Mouse (Mus musculus): ENCODE results near the gene Timm8a1. TPM values are rescaled to one million over a fixed set of nuclear protein-coding genes. Genes with fewer than 3 reads are reported as not detected.

Gene Timm8a1
- polyA plus RNA-seq, 1 experiment from 2014 or later = 71.0 TPM

- H3K9ac ChIP-seq (replicated peaks; ENCODE audit: low read depth, low read length) = no peak overlapping the region
- no peak overlapping the region for H3K4me2 ChIP-seq (replicated peaks; ENCODE audit: low read depth, low read length)
- WGBS = 78% methylated on average over 8 of the region's 8 CpGs
- no peak overlapping the region for H3K4me3 ChIP-seq (ENCODE audit: low read depth, low read length)
- no peaks in the 10 kb centered on the region for H3K27me3 ChIP-seq (ENCODE audit: control insufficient read depth, insufficient read depth, low read length)
- no peaks in the 10 kb centered on the region for H3K9me3 ChIP-seq (ENCODE audit: control insufficient read depth, low read depth, low read length)
- H3K27ac ChIP-seq (ENCODE audit: low read length) = no peak overlapping the region
- no peaks in the 10 kb centered on the region for H3K36me3 ChIP-seq (ENCODE audit: control insufficient read depth, insufficient read depth, low read length)
- no peaks in the 10 kb centered on the region for H3K4me1 ChIP-seq (ENCODE audit: control insufficient read depth, insufficient read depth, low read length)
- ATAC-seq (ENCODE audit: insufficient number of reproducible peaks, insufficient read depth, low FRiP score, low read depth) = no peak
These were observed 41.0 kb downstream of the Timm8a1 start for GRCm38 (mm10) chrX:134500651-134501050.

Other genes with a start within 250 kb of the Timm8a1 start
- gene Tmem35a, start 246.6 kb downstream of the Timm8a1 start, polyA plus RNA-seq (2014; fragmentation: Nextera tagmentation; extraction: Ambion mirVana) = 5.1 and 5.3 TPM in 2 replicates
- 35.0 and 40.0 TPM in 2 replicates for gene Cenpi, start 233.8 kb downstream of the Timm8a1 start, polyA plus RNA-seq (2014; fragmentation: Nextera tagmentation; extraction: Ambion mirVana)
- gene Drp2, start 137.3 kb downstream of the Timm8a1 start, polyA plus RNA-seq (2014; fragmentation: Nextera tagmentation; extraction: Ambion mirVana) = 2.2 and 2.8 TPM in 2 replicates
- gene Taf7l, start 65.4 kb downstream of the Timm8a1 start, polyA plus RNA-seq (2014; fragmentation: Nextera tagmentation; extraction: Ambion mirVana) = 0.13 TPM in 1 of 2 replicates, not detected in the other
- gene Btk, start 41.7 kb upstream of the Timm8a1 start, polyA plus RNA-seq (2014; fragmentation: Nextera tagmentation; extraction: Ambion mirVana) = 0.29 and 1.2 TPM in 2 replicates
- gene Rpl36a, start 43.8 kb upstream of the Timm8a1 start, polyA plus RNA-seq (2014; fragmentation: Nextera tagmentation; extraction: Ambion mirVana) = 561 and 566 TPM in 2 replicates
- gene Gla, start 59.3 kb upstream of the Timm8a1 start, polyA plus RNA-seq (2014; fragmentation: Nextera tagmentation; extraction: Ambion mirVana) = 4.9 and 7.6 TPM in 2 replicates
- gene Hnrnph2, start 59.3 kb upstream of the Timm8a1 start, polyA plus RNA-seq (2014; fragmentation: Nextera tagmentation; extraction: Ambion mirVana) = 83.6 and 84.8 TPM in 2 replicates
- 5.8 and 6.1 TPM in 2 replicates for gene Armcx4, start 144.7 kb upstream of the Timm8a1 start, polyA plus RNA-seq (2014; fragmentation: Nextera tagmentation; extraction: Ambion mirVana)
- 52.0 and 52.1 TPM in 2 replicates for gene Armcx1, start 176.1 kb upstream of the Timm8a1 start, polyA plus RNA-seq (2014; fragmentation: Nextera tagmentation; extraction: Ambion mirVana)
- gene Armcx6, start 209.6 kb upstream of the Timm8a1 start, polyA plus RNA-seq (2014; fragmentation: Nextera tagmentation; extraction: Ambion mirVana) = 30.5 and 30.8 TPM in 2 replicates
- 79.8 and 84.8 TPM in 2 replicates for gene Armcx3, start 214.7 kb upstream of the Timm8a1 start, polyA plus RNA-seq (2014; fragmentation: Nextera tagmentation; extraction: Ambion mirVana)